Mouse (Mus musculus) bone marrow, adult 2 months (tissue): ENCODE results near the gene Bckdha. TPM values are rescaled to one million over a fixed set of nuclear protein-coding genes. Genes with fewer than 3 reads are reported as not detected.

ENCODE experiments used
- H3K27ac ChIP-seq: fragments of 200-500 bp; 2 replicates; pipeline ENCODE4 v1.5.1; 2012; ENCODE audit warnings: low read depth, mild to moderate bottlenecking, control low read depth, inconsistent platforms, low read length; ENCODE audit not compliant: control insufficient read depth, poor library complexity, insufficient read depth
- H3K4me1 ChIP-seq: fragments of 200-500 bp; 2 replicates; pipeline ENCODE4 v1.6.1; 2011; ENCODE audit warnings: low read length; ENCODE audit not compliant: control insufficient read depth, insufficient read depth
- H3K4me3 ChIP-seq: fragments of 200-500 bp; replicated peaks from 2 replicates; pipeline ENCODE3; 2011; ENCODE audit warnings: mild to moderate bottlenecking, low read depth, low read length, control low read depth; ENCODE audit not compliant: control insufficient read depth
- CTCF ChIP-seq: fragments of 200-500 bp; IDR thresholded peaks from 2 replicates; pipeline ENCODE4 v1.5.1; 2011; ENCODE audit warnings: low read length, control low read depth; ENCODE audit not compliant: control insufficient read depth, insufficient read depth
- POLR2A ChIP-seq: fragments of 200-500 bp; IDR thresholded peaks from 2 replicates; pipeline ENCODE4 v1.6.1; 2011; ENCODE audit warnings: low read depth, mild to moderate bottlenecking, control low read depth, low read length, borderline replicate concordance; ENCODE audit not compliant: control insufficient read depth
- WGBS: fragments of 180-500 bp; shearing (Covaris S2); methylation state at CpG from one replicate; pipeline ENCODE4 v1.1.7; 2018; 5-methylcytosine and 5-hydroxymethylcytosine counted together
- polyA plus RNA-seq: library from polyadenylated mRNA; stranded (reverse); fragments of >200 nt; gene quantifications from 2 replicates; pipeline ENCODE4 v1.2.4, GENCODE M21; 2011; ENCODE audit warnings: low replicate concordance; ENCODE audit not compliant: missing spikeins, insufficient read depth, insufficient read length

Gene Bckdha
- polyA plus RNA-seq, 1 experiment, result 36.1 TPM

- H3K4me3 ChIP-seq, result peak within 1 kb of the TSS; percentile 61
- H3K27ac ChIP-seq, result peak within 1 kb of the TSS; percentile 23
- 1% methylated on average over 53 of the region's 53 CpGs for WGBS
- H3K4me1 ChIP-seq, result no peaks in the 10 kb centered on the region
- TF ChIP-seq CTCF (no peak), POLR2A (peak; percentile 47; the same call in 1 of the 2 replicates)
Observed at GRCm38 (mm10) chr7:25618865-25619721, 39.7 kb downstream of the Bckdha start, which contains the start of gene Dmac2. TSS of gene Dmac2 (plus strand) at chr7:25619414.

GRCm38 (mm10) chr7:25617376-25618160, 41.2 kb downstream of the Bckdha start:
- 79% methylated on average over 10 of the region's 10 CpGs for WGBS
- Histone ChIP-seq H3K4me1 (no peaks in the 10 kb centered on the region), H3K27ac (no peak overlapping the region), H3K4me3 (no peak overlapping the region)
- TF ChIP-seq CTCF (no peak), POLR2A (no peak)

- Histone ChIP-seq H3K4me1 (no peaks in the 10 kb centered on the region), H3K4me3 (no peak within 1 kb of the TSS), H3K27ac (no peak within 1 kb of the TSS)
- TF ChIP-seq POLR2A (no peak), CTCF (no peak)
- 68% methylated on average over 5 of the region's 5 CpGs for WGBS
Observed at GRCm38 (mm10) chr7:25615706-25616011, 43.1 kb downstream of the Bckdha start, which contains the start of gene Erich4. TSS of gene Erich4 (minus strand) at chr7:25615892.

- WGBS, result 83% methylated on average over 21 of the region's 21 CpGs
- H3K27ac ChIP-seq, result no peak overlapping the region
- H3K4me3 ChIP-seq, result no peak overlapping the region
- no peak for TF ChIP-seq POLR2A
- no peak for TF ChIP-seq CTCF
- H3K4me1 ChIP-seq, result no peaks in the 10 kb centered on the region
Observed at GRCm38 (mm10) chr7:25614831-25615705, 43.7 kb downstream of the Bckdha start.

GRCm38 (mm10) chr7:25614086-25614485, 44.7 kb downstream of the Bckdha start:
- no peak overlapping the region for H3K27ac ChIP-seq
- H3K4me3 ChIP-seq, result no peak overlapping the region
- WGBS, result 86% methylated on average over 5 of the region's 5 CpGs
- H3K4me1 ChIP-seq, result no peaks in the 10 kb centered on the region
- TF ChIP-seq CTCF (no peak), POLR2A (no peak)

GRCm38 (mm10) chr7:25611501-25611900, 47.3 kb downstream of the Bckdha start:
- no peak overlapping the region for H3K4me3 ChIP-seq
- 80% methylated on average over 7 of the region's 7 CpGs for WGBS

GRCm38 (mm10) chr7:25610056-25610455, 48.7 kb downstream of the Bckdha start:
- TF ChIP-seq POLR2A, result no peak
- no peak for TF ChIP-seq CTCF
- 19% methylated on average over 6 of the region's 6 CpGs for WGBS
- no peak overlapping the region for H3K27ac ChIP-seq
- no peaks in the 10 kb centered on the region; the same call in 1 of the 2 replicates for H3K4me1 ChIP-seq
- H3K4me3 ChIP-seq, result no peak overlapping the region

More at GRCm38 (mm10) chr7:25611501-25611900, 47.3 kb downstream of the Bckdha start:
- TF ChIP-seq POLR2A, result no peak
- no peak for TF ChIP-seq CTCF
- H3K27ac ChIP-seq, result no peak overlapping the region
- no peaks in the 10 kb centered on the region; the same call in 1 of the 2 replicates for H3K4me1 ChIP-seq
